Mouse (Mus musculus) stomach, embryonic 16.5 days (tissue): ENCODE measurements around the gene Acer3. TPM values are rescaled to one million over a fixed set of nuclear protein-coding genes. Genes with fewer than 3 reads are reported as not detected.
A peak's percentile ranks its signal among the peaks of the same experiment; 100 is the strongest.

ENCODE experiments used
- ATAC-seq: fragments of 200-750 bp; cut with Nextera tagmentation; 2 replicates; pipeline ENCODE4 v1.8.0; 2017; ENCODE audit warnings: moderate number of reproducible peaks, moderate TSS enrichment; ENCODE audit not compliant: insufficient read depth, low FRiP score
- H3K27ac ChIP-seq: fragments of 300-500 bp; sonication (generic); 2 replicates; pipeline ENCODE4 v1.5.1; 2014; ENCODE audit warnings: low read length
- H3K27me3 ChIP-seq: fragments of 300-500 bp; sonication (generic); 2 replicates; pipeline ENCODE4 v1.6.1; 2014; ENCODE audit warnings: low read length, control low read depth, mixed read lengths; ENCODE audit not compliant: control insufficient read depth, insufficient read depth
- H3K36me3 ChIP-seq: fragments of 300-500 bp; sonication (generic); 2 replicates; pipeline ENCODE4 v1.6.1; 2014; ENCODE audit warnings: low read length; ENCODE audit not compliant: control insufficient read depth, insufficient read depth
- H3K4me1 ChIP-seq: fragments of 300-500 bp; sonication (generic); 2 replicates; pipeline ENCODE4 v1.6.1; 2014; ENCODE audit warnings: low read length, control low read depth, mixed read lengths; ENCODE audit not compliant: control insufficient read depth, insufficient read depth
- H3K4me2 ChIP-seq: fragments of 300-500 bp; sonication (generic); 2 replicates; pipeline ENCODE4 v1.6.1; 2014; ENCODE audit warnings: low read depth, low read length, mixed read lengths
- H3K4me3 ChIP-seq: fragments of 300-500 bp; sonication (generic); replicated peaks from 2 replicates; pipeline ENCODE4 v1.5.1; 2014; ENCODE audit warnings: mild to moderate bottlenecking, low read length
- H3K9ac ChIP-seq: fragments of 300-500 bp; sonication (generic); 2 replicates; pipeline ENCODE4 v1.6.1; 2014; ENCODE audit warnings: low read length
- H3K9me3 ChIP-seq: fragments of 300-500 bp; sonication (generic); replicated peaks from 2 replicates; pipeline ENCODE4 v1.6.1; 2016; ENCODE audit warnings: low read length, control low read depth; ENCODE audit not compliant: control insufficient read depth
- WGBS: fragments of 180-500 bp; shearing (Covaris S2); extraction: QIAGEN DNeasy Blood & Tissue Kit; methylation state at CpG from one replicate; pipeline ENCODE4 v1.1.7; 2014; 5-methylcytosine and 5-hydroxymethylcytosine counted together
- polyA plus RNA-seq: library from polyadenylated mRNA; unstranded; fragments of >200 nt; fragmentation: Nextera tagmentation; extraction: Ambion mirVana; gene quantifications from 2 replicates; pipeline ENCODE4 v1.2.1, GENCODE M21; 2015

Acer3 gene
- polyA plus RNA-seq, 1 experiment from 2014 or later: 28.8 TPM

DNA sequence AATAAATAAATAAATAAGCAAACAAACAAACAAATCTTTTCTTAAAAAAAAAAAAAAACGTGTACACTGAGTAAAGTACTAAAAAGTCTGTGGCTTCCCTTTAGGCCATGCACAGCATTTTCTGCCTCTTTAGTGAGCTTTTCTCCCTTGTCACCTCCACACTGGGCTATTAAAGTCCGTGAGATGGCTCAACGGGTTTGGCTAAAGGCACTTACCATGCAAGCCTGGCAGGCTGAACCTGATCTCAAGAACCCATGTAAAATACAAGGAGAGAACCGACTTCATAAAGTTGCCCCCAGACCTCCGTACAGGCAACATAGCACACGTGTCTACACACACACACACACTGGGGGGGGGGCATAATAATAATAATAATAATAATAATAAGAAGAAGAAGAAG lies 10.7 kb downstream of the Acer3 start:
- ATAC-seq: no peak
- 64% methylated on average over 6 of the region's 6 CpGs for WGBS
- Histone ChIP-seq H3K9me3 (no peaks in the 10 kb centered on the region), H3K4me1 (peaks cover 6% of the 10 kb centered on the region; the same call in 1 of the 2 replicates), H3K27me3 (no peaks in the 10 kb centered on the region; the same call in 1 of the 2 replicates), H3K9ac (no peak overlapping the region), H3K36me3 (no peaks in the 10 kb centered on the region), H3K4me3 (no peak overlapping the region), H3K27ac (no peak overlapping the region), H3K4me2 (no peak overlapping the region)

GRCm38 (mm10) chr7:98309219-98310030 lies 11.6 kb downstream of the Acer3 start:
- no peaks in the 10 kb centered on the region for H3K9me3 ChIP-seq
- ATAC-seq: peak; percentile 100
- H3K4me3 ChIP-seq: peak overlapping the region; percentile 75
- no peaks in the 10 kb centered on the region; the same call in 1 of the 2 replicates for H3K27me3 ChIP-seq
- peak overlapping the region; percentile 35; the same call in 1 of the 2 replicates for H3K27ac ChIP-seq
- peak overlapping the region; percentile 87 for H3K9ac ChIP-seq
- H3K4me1 ChIP-seq: peaks cover 6% of the 10 kb centered on the region; the same call in 1 of the 2 replicates
- WGBS: under 1% methylated on average over 53 of the region's 53 CpGs
- H3K4me2 ChIP-seq: peak overlapping the region; percentile 83
- no peaks in the 10 kb centered on the region for H3K36me3 ChIP-seq

- no peak overlapping the region; the same call in 1 of the 2 replicates for H3K27ac ChIP-seq
- peak; percentile 62; the same call in 1 of the 2 replicates for ATAC-seq
- peak overlapping the region; percentile 83 for H3K4me2 ChIP-seq
- no peaks in the 10 kb centered on the region; the same call in 1 of the 2 replicates for H3K27me3 ChIP-seq
- H3K9me3 ChIP-seq: no peaks in the 10 kb centered on the region
- peak overlapping the region; percentile 75 for H3K4me3 ChIP-seq
- peaks cover 6% of the 10 kb centered on the region; the same call in 1 of the 2 replicates for H3K4me1 ChIP-seq
- H3K36me3 ChIP-seq: no peaks in the 10 kb centered on the region
- WGBS: 1% methylated on average over 33 of the region's 33 CpGs
- peak overlapping the region; percentile 87 for H3K9ac ChIP-seq
Measured at GRCm38 (mm10) chr7:98308607-98309218, 12.3 kb downstream of the Acer3 start.

GRCm38 (mm10) chr7:98307921-98308606 lies 12.9 kb downstream of the Acer3 start:
- H3K9me3 ChIP-seq: no peaks in the 10 kb centered on the region
- H3K4me2 ChIP-seq: peak overlapping the region; percentile 83
- no peak overlapping the region for H3K27ac ChIP-seq
- peak overlapping the region; percentile 75 for H3K4me3 ChIP-seq
- peak overlapping the region; percentile 87 for H3K9ac ChIP-seq
- no peaks in the 10 kb centered on the region; the same call in 1 of the 2 replicates for H3K27me3 ChIP-seq
- H3K4me1 ChIP-seq: peaks cover 6% of the 10 kb centered on the region; the same call in 1 of the 2 replicates
- H3K36me3 ChIP-seq: no peaks in the 10 kb centered on the region
- no peak for ATAC-seq
- WGBS: 45% methylated on average over 9 of the region's 9 CpGs

DNA sequence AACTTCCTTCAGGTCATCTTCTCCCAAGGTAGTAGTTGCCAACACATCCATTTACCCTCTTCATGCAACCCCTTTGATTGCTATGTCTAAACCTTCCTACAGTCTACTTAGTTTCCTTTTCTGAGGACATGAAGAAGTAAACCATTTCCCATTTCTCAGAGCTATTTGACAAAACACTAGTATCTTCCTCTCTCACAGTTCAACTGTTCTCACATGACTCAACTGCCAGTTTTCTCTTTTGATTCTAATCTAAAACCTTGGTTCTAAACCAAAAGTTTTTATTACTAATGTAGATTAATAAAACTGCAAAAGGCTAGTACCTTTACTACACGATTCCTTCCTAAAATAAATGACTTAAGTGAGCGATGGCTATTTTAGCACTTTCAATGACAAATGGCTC lies 13.6 kb downstream of the Acer3 start:
- 87% methylated on average over 2 of the region's 2 CpGs for WGBS

DNA sequence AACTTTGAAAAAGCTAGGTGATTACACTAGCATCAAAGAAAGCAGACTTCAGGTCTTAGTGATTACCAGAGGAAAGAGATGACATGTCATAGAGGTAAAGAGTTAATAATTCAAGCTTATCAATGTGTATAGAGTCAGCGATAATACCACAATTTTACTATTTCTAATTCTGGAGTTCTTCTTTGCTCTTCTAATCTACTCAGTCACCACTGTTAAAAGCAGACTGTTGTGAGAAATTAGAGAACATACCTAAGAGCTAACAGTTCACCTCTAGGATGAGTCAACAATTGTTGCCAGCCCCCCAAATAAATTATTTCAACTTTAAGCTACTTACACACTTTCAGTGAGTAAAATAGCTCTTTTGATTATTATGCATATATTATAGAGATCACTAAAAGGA lies 28.1 kb downstream of the Acer3 start:
- H3K36me3 ChIP-seq: no peaks in the 10 kb centered on the region
- H3K27me3 ChIP-seq: no peaks in the 10 kb centered on the region
- no peaks in the 10 kb centered on the region for H3K4me1 ChIP-seq
- H3K9me3 ChIP-seq: no peaks in the 10 kb centered on the region
- 69% methylated on average over 1 of the region's 1 CpGs for WGBS
- no peak overlapping the region for H3K4me2 ChIP-seq
- no peak overlapping the region for H3K9ac ChIP-seq
- no peak overlapping the region for H3K4me3 ChIP-seq
- H3K27ac ChIP-seq: no peak overlapping the region
- ATAC-seq: no peak

More for the DNA sequence above, 13.6 kb downstream of the Acer3 start:
- Histone ChIP-seq H3K36me3 (no peaks in the 10 kb centered on the region), H3K4me3 (no peak overlapping the region), H3K9ac (no peak overlapping the region), H3K27me3 (no peaks in the 10 kb centered on the region; the same call in 1 of the 2 replicates), H3K27ac (no peak overlapping the region), H3K9me3 (no peaks in the 10 kb centered on the region), H3K4me2 (no peak overlapping the region), H3K4me1 (peaks cover 6% of the 10 kb centered on the region; the same call in 1 of the 2 replicates)
- ATAC-seq: no peak

GRCm38 (mm10) chr7:98289585-98289984 lies 31.4 kb downstream of the Acer3 start:
- Histone ChIP-seq H3K9ac (no peak overlapping the region), H3K36me3 (no peaks in the 10 kb centered on the region), H3K4me2 (no peak overlapping the region), H3K27ac (no peak overlapping the region), H3K4me1 (no peaks in the 10 kb centered on the region), H3K27me3 (no peaks in the 10 kb centered on the region), H3K4me3 (no peak overlapping the region), H3K9me3 (no peaks in the 10 kb centered on the region)
- no peak for ATAC-seq
- 40% methylated on average over 3 of the region's 3 CpGs for WGBS

GRCm38 (mm10) chr7:98276263-98276662 lies 44.7 kb downstream of the Acer3 start:
- Histone ChIP-seq H3K9me3 (no peaks in the 10 kb centered on the region; the same call in 1 of the 2 replicates), H3K27me3 (no peaks in the 10 kb centered on the region), H3K4me3 (no peak overlapping the region)

More at GRCm38 (mm10) chr7:98276263-98276662, 44.7 kb downstream of the Acer3 start:
- Histone ChIP-seq H3K36me3 (no peaks in the 10 kb centered on the region), H3K9ac (no peak overlapping the region), H3K4me1 (no peaks in the 10 kb centered on the region), H3K4me2 (no peak overlapping the region), H3K27ac (no peak overlapping the region)
- ATAC-seq: no peak
